Mouse (Mus musculus) heart, embryonic 16.5 days (tissue): ENCODE data around the gene Uqcc1. TPM values are rescaled to one million over a fixed set of nuclear protein-coding genes. Genes with fewer than 3 reads are reported as not detected.

ENCODE experiments used
- ATAC-seq: fragments of 200-750 bp; cut with Nextera tagmentation; replicated peaks from 2 replicates; pipeline ENCODE4 v1.8.0; 2017; ENCODE audit warnings: moderate number of reproducible peaks; ENCODE audit not compliant: insufficient read depth, low FRiP score; ENCODE audit errors: extremely low read depth
- H3K27ac ChIP-seq: fragments of 300-500 bp; sonication (generic); 2 replicates; pipeline ENCODE4 v1.5.1; 2014; ENCODE audit warnings: mild to moderate bottlenecking, low read length, control low read depth, moderate library complexity
- H3K27me3 ChIP-seq: fragments of 300-500 bp; sonication (generic); 2 replicates; pipeline ENCODE4 v1.6.1; 2014; ENCODE audit warnings: low read length, mixed read lengths; ENCODE audit not compliant: control insufficient read depth, insufficient read depth
- H3K36me3 ChIP-seq: fragments of 300-500 bp; sonication (generic); 2 replicates; pipeline ENCODE4 v1.6.1; 2014; ENCODE audit not compliant: control insufficient read depth, insufficient read depth
- H3K4me1 ChIP-seq: fragments of 300-500 bp; sonication (generic); 2 replicates; pipeline ENCODE4 v1.6.1; 2014; ENCODE audit warnings: low read length, mixed read lengths; ENCODE audit not compliant: control insufficient read depth, insufficient read depth
- H3K4me2 ChIP-seq: fragments of 300-500 bp; sonication (generic); 2 replicates; pipeline ENCODE4 v1.6.1; 2014; ENCODE audit warnings: low read depth, mild to moderate bottlenecking, control low read depth, low read length
- H3K4me3 ChIP-seq: fragments of 300-500 bp; sonication (generic); 2 replicates; pipeline ENCODE4 v1.5.1; 2014; ENCODE audit warnings: mild to moderate bottlenecking, control low read depth, low read length
- H3K9ac ChIP-seq: fragments of 300-500 bp; sonication (generic); 2 replicates; pipeline ENCODE4 v1.6.1; 2014; ENCODE audit warnings: low read length, control low read depth
- H3K9me3 ChIP-seq: fragments of 300-500 bp; sonication (generic); replicated peaks from 2 replicates; pipeline ENCODE4 v1.6.1; 2016; ENCODE audit warnings: low read length; ENCODE audit not compliant: control insufficient read depth
- WGBS: fragments of 180-500 bp; shearing (Covaris S2); extraction: QIAGEN DNeasy Blood & Tissue Kit; methylation state at CpG from one replicate; pipeline ENCODE4 v1.1.7; 2014; 5-methylcytosine and 5-hydroxymethylcytosine counted together
- polyA plus RNA-seq: library from polyadenylated mRNA; unstranded; fragments of >200 nt; fragmentation: Nextera tagmentation; extraction: Ambion mirVana; gene quantifications from 2 replicates; pipeline ENCODE4 v1.2.1, GENCODE M21; 2015

Uqcc1 gene
- 127 and 129 TPM in 2 replicates for polyA plus RNA-seq

GRCm38 (mm10) chr2:155929531-155930442, at the start of gene Uqcc1:
Gene Uqcc1, minus strand, starts transcription at chr2:155930310.
- 0 out of 2 replicates have a peak, but pooled peaks cover 3% of the 10 kb centered on the region for H3K36me3 ChIP-seq
- ATAC-seq, result peak; percentile 92
- H3K4me2 ChIP-seq, result peak within 1 kb of the TSS; percentile 74
- under 1% methylated on average over 38 of the region's 38 CpGs for WGBS
- H3K9ac ChIP-seq, result peak within 1 kb of the TSS; percentile 82
- no peaks in the 10 kb centered on the region for H3K9me3 ChIP-seq
- peak within 1 kb of the TSS; percentile 82 for H3K4me3 ChIP-seq
- H3K27ac ChIP-seq, result peak within 1 kb of the TSS; percentile 94
- no peaks in the 10 kb centered on the region for H3K27me3 ChIP-seq
- peaks cover 13% of the 10 kb centered on the region for H3K4me1 ChIP-seq

- peak overlapping the region; percentile 57 for H3K27ac ChIP-seq
- H3K9me3 ChIP-seq, result no peaks in the 10 kb centered on the region
- H3K27me3 ChIP-seq, result no peaks in the 10 kb centered on the region
- H3K9ac ChIP-seq, result no peak overlapping the region
- no peak for ATAC-seq
- no peak overlapping the region for H3K4me3 ChIP-seq
- WGBS, result 70% methylated on average over 5 of the region's 5 CpGs
- no peak overlapping the region for H3K4me2 ChIP-seq
- H3K4me1 ChIP-seq, result no peaks in the 10 kb centered on the region
- H3K36me3 ChIP-seq, result peaks cover 56% of the 10 kb centered on the region
Measured at GRCm38 (mm10) chr2:155979328-155979991, 49.4 kb upstream of the Uqcc1 start.

DNA sequence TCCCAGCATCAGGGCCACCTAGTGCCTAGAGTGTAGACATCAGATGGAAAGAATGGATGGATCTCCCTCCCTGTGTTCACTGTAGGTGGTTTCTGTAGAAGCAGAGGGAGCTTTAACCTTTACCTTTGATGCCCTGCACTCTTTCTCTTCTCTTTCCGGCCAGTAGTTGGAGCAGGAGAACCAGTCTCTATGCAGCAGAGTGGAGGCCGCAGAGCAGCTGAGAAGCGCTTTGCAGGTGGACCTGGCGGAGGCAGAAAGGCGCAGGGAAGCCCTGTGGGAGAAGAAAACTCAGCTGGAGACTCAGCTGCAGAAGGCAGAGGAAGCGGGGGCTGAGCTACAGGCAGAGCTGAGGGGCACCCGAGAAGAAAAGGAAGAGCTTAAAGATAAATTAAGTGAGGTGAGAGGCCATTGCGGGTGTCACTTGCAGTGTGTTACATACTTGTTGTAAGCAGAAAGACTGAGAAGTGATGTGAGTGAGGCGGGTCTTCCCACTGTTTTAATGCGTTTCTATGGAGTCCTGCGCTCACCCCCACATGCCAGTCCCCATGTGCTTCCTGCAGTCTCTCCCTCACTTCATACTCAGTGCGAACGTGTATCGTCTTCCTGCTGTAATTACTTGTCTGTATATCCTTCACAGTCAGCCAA, 44.1 kb upstream of the Uqcc1 start:
- no peak for ATAC-seq
- H3K36me3 ChIP-seq, result peaks cover 46% of the 10 kb centered on the region
- no peak overlapping the region for H3K4me3 ChIP-seq
- no peak overlapping the region for H3K4me2 ChIP-seq
- no peaks in the 10 kb centered on the region for H3K27me3 ChIP-seq
- no peak overlapping the region for H3K9ac ChIP-seq
- WGBS, result 79% methylated on average over 14 of the region's 14 CpGs
- no peak overlapping the region for H3K27ac ChIP-seq
- no peaks in the 10 kb centered on the region for H3K9me3 ChIP-seq
- H3K4me1 ChIP-seq, result no peaks in the 10 kb centered on the region

DNA sequence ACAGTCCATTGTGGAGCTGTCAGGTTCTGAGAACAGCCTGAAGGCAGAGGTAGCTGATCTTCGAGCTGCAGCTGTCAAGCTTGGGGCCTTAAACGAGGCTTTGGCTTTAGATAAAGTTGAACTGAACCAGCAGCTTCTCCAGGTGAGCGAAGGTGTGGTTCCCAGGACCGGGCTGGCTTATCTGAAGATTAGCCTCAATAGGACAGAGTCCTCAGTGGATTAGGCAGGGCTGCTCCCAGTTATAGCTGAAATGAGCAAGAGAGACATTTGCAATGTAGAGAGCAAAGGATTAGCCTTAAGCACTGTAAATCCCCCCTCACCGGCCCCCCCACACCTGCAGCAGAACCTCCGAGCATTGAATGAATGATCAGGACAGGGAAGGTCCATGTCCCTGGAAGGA, 43.2 kb upstream of the Uqcc1 start:
- Histone ChIP-seq H3K27me3 (no peaks in the 10 kb centered on the region), H3K4me2 (no peak overlapping the region), H3K36me3 (peaks cover 50% of the 10 kb centered on the region), H3K9me3 (no peaks in the 10 kb centered on the region), H3K4me1 (no peaks in the 10 kb centered on the region), H3K4me3 (no peak overlapping the region), H3K27ac (no peak overlapping the region), H3K9ac (no peak overlapping the region)
- ATAC-seq, result no peak
- 83% methylated on average over 6 of the region's 6 CpGs for WGBS

DNA sequence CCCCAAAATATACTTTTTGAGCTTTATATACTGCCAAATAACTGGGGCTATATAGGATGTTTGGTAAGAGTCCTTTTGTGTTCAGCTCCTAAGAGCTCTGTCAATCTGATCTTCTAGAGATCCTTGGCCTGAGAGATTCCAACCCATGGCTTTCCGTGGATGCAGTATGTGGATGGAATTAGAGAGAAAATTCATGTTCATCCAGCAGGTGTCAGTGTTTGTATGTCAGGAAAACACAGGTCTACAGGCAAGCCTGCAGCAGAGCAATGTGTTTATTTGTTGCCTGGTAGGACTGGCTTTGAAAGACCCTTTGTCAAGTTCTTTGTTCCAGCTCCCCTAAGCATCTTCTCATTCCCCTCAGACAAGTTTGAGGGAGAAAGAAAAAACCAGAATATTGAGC, 32.9 kb upstream of the Uqcc1 start:
- no peaks in the 10 kb centered on the region for H3K9me3 ChIP-seq
- no peaks in the 10 kb centered on the region; the same call in 1 of the 2 replicates for H3K4me1 ChIP-seq
- no peaks in the 10 kb centered on the region for H3K27me3 ChIP-seq
- no peak overlapping the region for H3K4me2 ChIP-seq
- 41% methylated on average over 1 of the region's 1 CpGs for WGBS
- H3K9ac ChIP-seq, result no peak overlapping the region
- no peak overlapping the region for H3K27ac ChIP-seq
- ATAC-seq, result no peak
- peaks cover 24% of the 10 kb centered on the region for H3K36me3 ChIP-seq
- no peak overlapping the region for H3K4me3 ChIP-seq

GRCm38 (mm10) chr2:155961862-155962261, 31.8 kb upstream of the Uqcc1 start:
- H3K27me3 ChIP-seq, result no peaks in the 10 kb centered on the region
- H3K4me1 ChIP-seq, result peaks cover 5% of the 10 kb centered on the region
- no peak overlapping the region for H3K27ac ChIP-seq
- no peak overlapping the region for H3K4me3 ChIP-seq
- no peaks in the 10 kb centered on the region for H3K9me3 ChIP-seq
- no peak overlapping the region for H3K4me2 ChIP-seq
- H3K9ac ChIP-seq, result no peak overlapping the region
- WGBS, result 84% methylated on average over 10 of the region's 10 CpGs
- ATAC-seq, result no peak
- H3K36me3 ChIP-seq, result peaks cover 20% of the 10 kb centered on the region

DNA sequence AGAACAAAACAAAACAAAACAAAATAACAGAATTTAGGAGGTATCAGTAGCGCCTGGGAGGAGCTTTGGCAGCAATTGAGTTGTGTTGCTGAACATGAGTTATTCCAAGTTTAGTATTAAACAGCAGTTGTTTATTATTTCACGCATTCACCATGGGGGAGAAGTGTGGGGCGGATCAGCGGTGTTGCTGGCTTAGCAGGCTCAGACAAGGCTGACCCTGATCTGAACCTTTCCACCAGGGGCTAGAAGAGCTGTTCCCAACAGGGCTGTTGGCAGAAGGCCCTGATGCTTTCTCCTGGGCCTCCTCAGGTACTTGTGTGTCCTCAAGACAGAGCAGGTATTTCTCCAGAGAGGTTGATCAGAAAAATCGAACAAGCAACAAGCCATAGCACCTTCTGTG, 29.9 kb upstream of the Uqcc1 start:
- peaks cover 5% of the 10 kb centered on the region for H3K4me1 ChIP-seq
- H3K36me3 ChIP-seq, result peaks cover 13% of the 10 kb centered on the region
- no peak overlapping the region for H3K4me3 ChIP-seq
- ATAC-seq, result no peak
- no peaks in the 10 kb centered on the region for H3K9me3 ChIP-seq
- no peak overlapping the region for H3K27ac ChIP-seq
- H3K27me3 ChIP-seq, result no peaks in the 10 kb centered on the region
- H3K4me2 ChIP-seq, result no peak overlapping the region
- 69% methylated on average over 5 of the region's 5 CpGs for WGBS
- no peak overlapping the region for H3K9ac ChIP-seq

- peaks cover 5% of the 10 kb centered on the region for H3K4me1 ChIP-seq
- H3K9me3 ChIP-seq, result no peaks in the 10 kb centered on the region
- peak within 1 kb of the TSS; percentile 99 for H3K9ac ChIP-seq
- H3K27ac ChIP-seq, result peak within 1 kb of the TSS; percentile 88
- H3K27me3 ChIP-seq, result 0 out of 2 replicates have a peak, but pooled peaks cover 3% of the 10 kb centered on the region
- peak within 1 kb of the TSS; percentile 61 for H3K4me2 ChIP-seq
- ATAC-seq, result peak; percentile 97
- no peaks in the 10 kb centered on the region for H3K36me3 ChIP-seq
- peak within 1 kb of the TSS; percentile 97 for H3K4me3 ChIP-seq
- WGBS, result under 1% methylated on average over 59 of the region's 59 CpGs
Measured at GRCm38 (mm10) chr2:155956134-155957059, 26.3 kb upstream of the Uqcc1 start, which contains the start of gene Cep250. Gene Cep250, plus strand, starts transcription at chr2:155956458.
